Mouse (Mus musculus) cerebellum, postnatal 10 days (tissue): ENCODE results near the gene Bhlha15.

ENCODE experiments used
- DNase-seq, 2 experiments: peaks; one replicate each; pipeline ENCODE4 v3.0.0; 2021; ENCODE audit warnings: mixed read lengths in 2 of 2

Gene Bhlha15

DNA sequence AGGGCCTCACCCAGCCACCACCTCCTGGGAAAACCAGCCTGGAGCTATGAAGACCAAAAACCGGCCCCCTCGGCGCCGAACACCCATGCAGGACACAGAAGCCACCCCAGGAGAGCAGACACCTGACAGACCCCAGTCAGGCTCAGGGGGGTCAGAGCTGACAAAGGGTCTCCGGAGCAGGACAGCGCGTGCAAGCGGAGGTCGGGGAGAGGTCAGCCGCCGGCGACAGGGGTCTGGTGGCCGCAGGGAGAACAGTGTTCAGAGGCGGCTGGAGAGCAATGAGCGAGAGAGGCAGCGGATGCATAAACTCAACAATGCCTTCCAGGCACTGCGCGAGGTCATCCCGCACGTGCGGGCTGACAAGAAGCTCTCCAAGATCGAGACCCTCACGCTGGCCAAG is 940 bp downstream of the Bhlha15 start:
- DNase-seq = no peak

DNA sequence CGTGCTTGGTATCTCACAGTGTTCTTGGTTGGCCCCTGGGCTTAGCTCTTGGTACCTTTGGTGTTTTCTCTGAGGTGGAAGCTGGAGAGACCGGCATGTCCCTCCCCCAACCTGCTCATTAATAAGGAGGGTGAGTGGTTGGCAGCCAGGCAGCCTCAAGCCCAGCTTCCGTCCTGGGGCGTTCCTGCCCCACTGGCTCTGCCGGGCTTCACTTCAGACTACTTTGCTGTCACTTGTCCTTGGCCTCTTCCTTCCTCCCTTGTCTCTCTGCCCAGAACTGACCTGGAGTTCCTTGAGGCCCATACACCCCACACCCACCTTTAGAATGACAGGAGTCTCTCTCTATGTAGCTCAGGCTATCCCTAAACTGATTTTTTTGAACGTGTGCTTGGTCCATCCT is 2.6 kb downstream of the Bhlha15 start:
- DNase-seq = no peak

DNA sequence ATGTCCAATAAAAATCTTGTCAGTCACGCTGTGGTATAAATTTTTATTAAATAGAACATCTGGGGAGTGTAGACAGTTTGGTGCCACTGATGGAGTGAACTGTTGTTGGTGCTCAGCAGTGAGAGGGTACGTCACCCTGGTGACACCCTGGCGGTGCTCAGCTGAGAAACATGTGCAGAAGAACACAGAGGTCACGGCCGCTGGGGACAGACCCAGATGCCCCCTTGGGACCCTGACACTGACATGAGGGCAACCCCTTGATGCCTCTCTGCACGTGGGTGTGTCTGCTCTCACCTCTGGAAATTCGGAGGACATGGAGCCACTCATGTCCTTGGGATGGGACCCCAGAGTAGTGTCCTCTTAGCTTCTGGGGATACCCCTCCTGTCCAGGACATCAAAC is 4.3 kb downstream of the Bhlha15 start:
- no peak for DNase-seq

- peak in 1 of 2 experiments; percentile 43 for DNase-seq
These were observed 5.5 kb downstream of the Bhlha15 start for GRCm38 (mm10) chr5:144195567-144195966.

GRCm38 (mm10) chr5:144200616-144201015 is 10.5 kb downstream of the Bhlha15 start:
- DNase-seq = peak; percentile 49 to 56

- DNase-seq = peak in 1 of 2 experiments; percentile 49
These were observed 12.3 kb downstream of the Bhlha15 start for GRCm38 (mm10) chr5:144202430-144202829.

DNA sequence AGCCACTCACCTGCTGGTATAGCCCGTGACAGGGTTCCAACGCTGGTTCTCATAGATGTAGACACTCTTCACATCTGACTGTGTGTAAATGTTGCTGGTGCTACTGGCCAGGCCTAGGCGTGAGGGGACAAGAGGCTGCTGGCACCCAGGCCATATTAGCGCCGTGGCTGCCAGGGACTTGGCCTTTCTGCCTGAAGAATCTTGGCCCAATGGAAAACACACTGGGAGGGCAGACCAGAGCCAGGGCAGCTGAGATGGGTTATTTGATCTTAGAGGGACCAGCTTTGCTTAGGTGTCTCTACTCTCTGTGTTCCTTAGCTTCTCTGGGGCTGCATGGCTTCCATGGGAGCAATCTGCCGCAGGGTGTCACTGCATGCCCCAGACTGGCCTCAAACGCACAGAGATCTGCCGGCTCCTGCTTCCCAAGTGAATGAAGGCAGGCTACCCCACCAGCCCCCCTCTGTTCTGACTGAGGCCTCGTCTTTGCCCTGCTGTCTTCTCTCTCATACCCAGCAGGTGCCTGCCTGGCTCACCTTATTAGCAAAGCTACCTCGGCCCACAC is 13.4 kb downstream of the Bhlha15 start:
- peak; percentile 62 to 67 for DNase-seq

GRCm38 (mm10) chr5:144204303-144204702 is 14.2 kb downstream of the Bhlha15 start:
- DNase-seq = no peak

DNA sequence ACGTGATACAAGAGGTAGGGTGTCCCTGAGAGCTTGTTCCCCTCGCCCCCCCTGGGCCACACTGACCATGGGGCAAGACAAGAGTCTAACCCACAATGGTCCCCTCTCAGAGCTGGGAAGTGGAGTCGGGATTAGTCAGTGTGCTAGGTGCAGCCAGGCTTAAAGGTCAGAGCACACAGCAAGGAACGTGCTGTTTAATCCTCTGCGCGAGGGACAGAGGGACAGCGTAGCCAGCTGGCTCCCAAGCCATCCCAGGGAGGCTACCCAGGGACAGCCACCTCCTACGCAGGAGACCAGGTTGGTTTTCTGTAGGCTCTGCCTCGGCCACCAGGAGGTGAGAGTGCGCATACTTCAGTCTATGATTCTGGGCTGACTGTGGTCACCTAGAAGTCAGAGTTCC is 14.8 kb downstream of the Bhlha15 start:
- DNase-seq = no peak

- DNase-seq = peak in 1 of 2 experiments; percentile 17
These were observed 16.0 kb downstream of the Bhlha15 start for GRCm38 (mm10) chr5:144206069-144206468.

DNA sequence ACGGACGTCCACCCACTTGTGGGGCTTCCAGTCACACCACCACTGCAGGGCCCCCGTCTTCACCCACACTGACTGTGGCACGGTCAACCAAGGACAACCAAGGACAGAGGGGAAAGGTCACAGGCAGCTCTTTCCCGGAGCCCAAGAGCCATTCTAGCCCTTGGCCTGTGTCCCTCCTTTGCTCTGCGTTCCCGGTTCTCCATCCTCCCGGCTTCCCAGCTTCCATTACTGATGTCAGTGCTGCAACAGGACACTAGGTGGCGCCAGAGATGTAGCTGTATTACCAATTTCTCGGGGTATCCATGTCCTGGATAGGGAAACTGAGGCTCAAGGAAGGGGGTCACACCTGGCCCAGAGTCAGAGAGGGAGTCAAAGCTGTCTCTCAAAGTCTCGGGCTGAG is 17.4 kb downstream of the Bhlha15 start:
- peak; percentile 73 to 78 for DNase-seq

DNA sequence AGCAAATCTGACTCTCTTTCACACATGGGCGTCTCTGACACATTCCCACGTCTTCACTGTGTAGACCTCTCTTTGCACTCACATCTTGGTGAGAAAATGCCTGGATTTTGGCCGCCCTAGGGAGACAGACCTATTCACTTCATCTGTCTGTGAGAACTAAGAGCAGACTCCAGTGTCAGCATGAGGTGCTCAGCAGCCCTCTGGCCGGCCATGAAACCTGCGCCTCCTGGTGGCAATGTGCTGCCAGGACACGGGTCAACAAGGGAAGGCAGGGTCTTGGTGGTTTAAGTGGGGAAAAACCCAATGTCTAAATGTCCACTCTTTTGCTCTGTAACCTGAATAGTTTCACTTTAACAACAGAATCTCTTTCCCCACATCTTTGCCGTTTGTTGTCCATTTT is 24.4 kb downstream of the Bhlha15 start:
- DNase-seq = peak; percentile 83 to 87

DNA sequence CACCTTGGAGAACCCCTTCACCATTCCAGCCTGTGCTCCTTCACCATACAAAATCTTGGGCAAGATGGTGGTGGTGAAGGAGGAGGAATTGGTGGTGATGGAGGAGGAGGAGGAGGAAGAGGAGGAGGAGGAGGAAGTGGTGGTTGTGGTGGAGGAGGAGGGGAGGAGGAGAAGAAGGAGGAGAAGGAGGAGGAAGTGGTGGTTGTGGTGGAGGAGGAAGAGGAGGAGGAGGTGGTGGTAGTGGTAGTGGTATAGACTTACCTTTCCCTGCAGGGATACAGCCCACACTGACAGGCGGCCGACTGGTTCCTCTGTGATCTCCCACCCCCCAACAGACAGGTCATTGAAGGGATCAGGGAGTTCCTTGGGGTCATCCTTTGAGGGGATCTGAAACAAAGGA is 25.9 kb downstream of the Bhlha15 start:
- no peak for DNase-seq

GRCm38 (mm10) chr5:144218061-144218460 is 28.0 kb downstream of the Bhlha15 start:
- no peak for DNase-seq

- DNase-seq = no peak
These were observed 29.2 kb downstream of the Bhlha15 start for GRCm38 (mm10) chr5:144219306-144219705.

GRCm38 (mm10) chr5:144219936-144220335 is 29.9 kb downstream of the Bhlha15 start:
- no peak for DNase-seq

DNA sequence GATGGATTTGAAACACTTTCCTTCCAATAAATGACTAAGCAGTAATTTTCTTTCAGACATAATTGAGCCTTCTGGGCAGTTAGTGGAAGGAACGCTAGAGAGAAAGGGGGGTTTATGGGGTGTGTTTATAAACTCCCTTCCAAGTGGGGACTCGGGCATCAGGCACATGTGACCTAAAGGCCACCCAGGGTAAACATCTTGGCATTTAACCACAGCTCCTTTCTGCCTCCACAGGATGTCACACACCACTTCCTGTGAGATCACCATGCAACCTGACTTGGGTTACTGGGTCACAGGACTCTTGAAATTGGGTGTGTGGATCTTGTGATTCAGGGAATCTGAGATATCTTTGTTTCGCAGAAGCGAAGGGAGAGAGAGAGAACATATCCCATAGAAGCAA is 31.2 kb downstream of the Bhlha15 start:
- DNase-seq = no peak

GRCm38 (mm10) chr5:144222811-144223502 is 32.9 kb downstream of the Bhlha15 start:
- peak; percentile 89 to 91 for DNase-seq

GRCm38 (mm10) chr5:144223503-144223862 is 33.4 kb downstream of the Bhlha15 start, which contains the start of gene Tecpr1:
TSS of gene Tecpr1 (minus strand) at chr5:144223615.
- peak; percentile 97 to 98 for DNase-seq

- no peak for DNase-seq
These were observed 34.1 kb downstream of the Bhlha15 start for GRCm38 (mm10) chr5:144223899-144224816.

DNA sequence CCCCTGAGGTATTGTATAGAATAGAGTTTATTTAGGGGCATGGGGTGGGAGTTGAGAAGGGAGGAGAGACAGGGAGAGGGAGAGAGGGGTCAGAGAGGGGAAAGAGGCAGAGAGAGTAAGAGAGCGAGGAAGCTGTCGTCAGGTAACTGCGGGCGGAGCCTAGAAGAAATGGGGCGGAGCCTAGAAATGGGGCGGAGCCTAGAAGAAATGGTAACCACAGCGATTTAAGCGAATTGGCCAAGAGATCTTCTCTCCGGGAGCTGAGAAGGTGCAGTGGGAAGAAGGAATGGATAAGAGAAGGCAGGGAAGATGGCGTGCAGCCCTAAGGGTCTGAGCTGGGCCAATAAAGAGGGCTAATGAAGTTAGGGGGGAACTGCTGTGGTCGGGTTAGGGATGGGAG is 36.1 kb downstream of the Bhlha15 start:
- DNase-seq = no peak

- no peak for DNase-seq
These were observed 40.1 kb downstream of the Bhlha15 start for GRCm38 (mm10) chr5:144230216-144230615.

GRCm38 (mm10) chr5:144231410-144231809 is 41.3 kb downstream of the Bhlha15 start:
- DNase-seq = no peak

GRCm38 (mm10) chr5:144232531-144232930 is 42.4 kb downstream of the Bhlha15 start:
- DNase-seq = no peak
